22 mouse cellular contexts compared by ENCODE assay signal in the genomic region with DNA sequence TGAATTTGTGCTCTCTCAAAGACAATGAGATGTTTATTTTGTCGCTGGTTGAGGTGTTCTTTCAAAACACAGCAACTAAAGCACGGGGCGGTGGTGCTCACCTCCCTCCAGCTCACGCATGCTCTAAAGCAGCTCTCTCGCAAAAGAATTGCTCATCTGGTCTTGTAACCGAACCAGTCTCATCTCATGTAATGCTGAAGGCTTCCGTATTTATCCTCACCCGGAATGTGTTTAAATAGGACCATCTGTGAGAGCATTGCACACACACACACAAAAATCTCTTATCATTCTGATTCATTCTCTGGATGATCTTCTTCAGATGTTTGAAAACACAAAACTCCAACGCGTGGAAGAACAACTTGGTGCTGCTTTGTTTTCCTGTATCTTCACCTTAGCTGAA.
"Had no signal": no experiment of that assay in that cellular context is flagged by ENCODE, and none has a peak within 500 bp of the region (broad histone marks: within the 10 kb centered on the region; RNA-seq: fewer than 3 reads in every experiment).

No protein-coding gene starts in this region.

- H3K4me3 ChIP-seq: limb, embryonic 10.5 days; limb, embryonic 13.5 days; liver, embryonic 12.5 days; liver, embryonic 15.5 days; lung, embryonic 15.5 days; megakaryocyte, embryonic 14.5 days; midbrain, embryonic 10.5 days; midbrain, embryonic 13.5 days; myocyte; neural tube, embryonic 13.5 days; stomach, embryonic 15.5 days had no signal

- H3K27ac ChIP-seq: kidney, postnatal 0 days; limb, embryonic 10.5 days; limb, embryonic 13.5 days; liver, embryonic 12.5 days; liver, embryonic 15.5 days; lung, embryonic 15.5 days; midbrain, embryonic 10.5 days; midbrain, embryonic 13.5 days; neural tube, embryonic 13.5 days; stomach, embryonic 15.5 days had no signal

- ATAC-seq: intestine, postnatal 0 days; liver, embryonic 12.5 days; midbrain, embryonic 13.5 days had no signal

- H3K4me2 ChIP-seq: limb, embryonic 13.5 days; liver, embryonic 12.5 days; liver, embryonic 15.5 days; lung, embryonic 15.5 days; midbrain, embryonic 13.5 days; neural tube, embryonic 13.5 days; stomach, embryonic 15.5 days had no signal

- DNase-seq: kidney, adult 2 months; kidney, postnatal 25 days; liver; lung, adult 18-20 months; lung, postnatal 10 days; lung, postnatal 36 days; spleen, adult 18-20 months; thymus, adult 18-20 months; thymus, postnatal 36 days had no signal

- H3K27me3 ChIP-seq: limb, embryonic 13.5 days; midbrain, embryonic 13.5 days; neural tube, embryonic 13.5 days; stomach, embryonic 15.5 days had no signal

- H3K4me1 ChIP-seq: lung, embryonic 15.5 days had no signal

- H3K9me3 ChIP-seq: limb, embryonic 10.5 days; limb, embryonic 13.5 days; liver, embryonic 12.5 days; liver, embryonic 15.5 days; lung, embryonic 15.5 days; megakaryocyte, embryonic 14.5 days; midbrain, embryonic 10.5 days; midbrain, embryonic 13.5 days; neural tube, embryonic 13.5 days; stomach, embryonic 15.5 days had no signal

- H3K9ac ChIP-seq: limb, embryonic 13.5 days; liver, embryonic 12.5 days; liver, embryonic 15.5 days; lung, embryonic 15.5 days; midbrain, embryonic 13.5 days; neural tube, embryonic 13.5 days; stomach, embryonic 15.5 days had no signal

- H3K36me3 ChIP-seq: limb, embryonic 10.5 days; limb, embryonic 13.5 days; liver, embryonic 12.5 days; liver, embryonic 15.5 days; lung, embryonic 15.5 days; midbrain, embryonic 10.5 days; midbrain, embryonic 13.5 days; neural tube, embryonic 13.5 days; stomach, embryonic 15.5 days had no signal
